Mouse (Mus musculus): ENCODE results near the gene Med8. TPM values are rescaled to one million over a fixed set of nuclear protein-coding genes. Genes with fewer than 3 reads are reported as not detected.

The Med8 gene
- 100 to 1,000 TPM in 1 of 2 experiments, 10 to 100 TPM in 1; 97.0 to 116 TPM for polyA plus RNA-seq (2017; shearing (Covaris generic))

DNA sequence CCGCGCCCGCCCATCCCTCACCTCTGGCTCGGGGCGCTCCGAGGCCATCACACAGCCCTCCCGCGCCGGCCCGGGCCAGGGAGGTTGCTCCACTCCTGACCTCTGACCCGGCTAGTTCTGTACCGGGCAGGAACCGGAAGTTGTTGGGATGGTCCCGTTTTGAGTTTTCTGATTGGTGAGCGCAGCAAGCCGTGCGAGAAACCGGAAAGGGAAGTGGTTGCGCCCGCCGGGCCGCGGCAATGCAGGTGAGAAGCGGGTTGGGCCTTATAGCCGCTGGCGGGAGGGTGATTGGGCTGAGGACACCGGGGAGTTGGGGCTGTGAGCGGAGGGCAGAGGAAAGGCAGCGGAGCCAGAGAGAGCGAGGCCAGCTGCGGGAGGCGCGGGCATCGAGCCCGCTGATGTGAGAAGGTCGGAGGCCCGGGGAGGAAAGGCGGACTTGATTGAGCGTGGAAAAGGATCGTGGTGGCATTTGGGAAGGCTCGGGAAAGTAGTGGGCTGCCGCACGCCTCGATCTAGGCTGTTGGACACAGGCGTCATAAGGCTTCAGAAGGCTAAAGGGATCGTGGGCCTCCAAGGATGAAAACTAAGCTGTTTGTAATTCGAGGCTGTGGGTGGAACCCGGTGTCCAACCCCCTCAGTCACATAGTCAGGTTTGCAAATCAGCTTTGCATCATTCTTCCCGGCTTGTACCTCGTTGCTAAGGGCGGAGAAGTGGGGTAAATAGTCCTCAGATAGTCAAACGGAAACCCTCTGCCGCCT is at the start of gene Med8, which contains the start of gene Szt2:
Gene Med8 (plus strand): TSS at position 196 of the 759 bp plus-strand sequence.
Gene Szt2 (minus strand): TSS at position 132 of the 759 bp plus-strand sequence.

DNA sequence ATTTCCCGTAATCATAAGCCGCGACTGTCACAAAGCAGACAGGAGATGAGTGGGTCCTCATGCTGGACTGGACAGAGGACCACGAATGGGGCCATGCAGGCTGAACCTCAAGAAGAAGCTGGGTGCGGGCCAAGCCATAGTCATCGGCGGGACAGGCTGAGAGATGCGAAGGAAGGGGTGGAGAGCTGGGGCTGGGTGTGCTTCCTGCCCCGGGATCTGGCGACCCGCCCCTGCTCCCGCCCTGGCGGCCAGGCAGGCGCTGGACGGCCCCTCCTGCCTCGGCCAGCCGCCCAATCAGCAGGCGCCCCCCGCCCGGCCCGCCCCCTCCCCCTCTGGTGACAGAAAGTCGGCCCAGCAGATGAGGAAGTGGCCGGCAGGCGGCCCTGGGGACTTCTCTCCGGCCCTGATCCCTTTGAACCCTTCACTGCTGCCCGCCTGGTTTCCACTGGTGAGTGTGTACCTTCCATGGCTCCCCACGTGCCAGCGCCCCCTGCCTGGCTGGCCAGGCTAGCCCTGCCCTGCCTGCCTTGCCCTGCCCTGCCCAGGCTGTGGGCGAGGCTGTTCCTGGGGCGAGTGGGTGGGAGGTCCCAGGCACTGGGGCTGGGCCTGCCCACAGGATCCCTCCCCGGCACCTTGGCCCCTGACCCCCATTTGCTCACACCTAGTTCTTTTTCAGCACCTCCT is 18.8 kb downstream of the Med8 start, which contains the start of gene Elovl1:
Gene Elovl1 (plus strand): TSS at position 326 of the 684 bp plus-strand sequence.

DNA sequence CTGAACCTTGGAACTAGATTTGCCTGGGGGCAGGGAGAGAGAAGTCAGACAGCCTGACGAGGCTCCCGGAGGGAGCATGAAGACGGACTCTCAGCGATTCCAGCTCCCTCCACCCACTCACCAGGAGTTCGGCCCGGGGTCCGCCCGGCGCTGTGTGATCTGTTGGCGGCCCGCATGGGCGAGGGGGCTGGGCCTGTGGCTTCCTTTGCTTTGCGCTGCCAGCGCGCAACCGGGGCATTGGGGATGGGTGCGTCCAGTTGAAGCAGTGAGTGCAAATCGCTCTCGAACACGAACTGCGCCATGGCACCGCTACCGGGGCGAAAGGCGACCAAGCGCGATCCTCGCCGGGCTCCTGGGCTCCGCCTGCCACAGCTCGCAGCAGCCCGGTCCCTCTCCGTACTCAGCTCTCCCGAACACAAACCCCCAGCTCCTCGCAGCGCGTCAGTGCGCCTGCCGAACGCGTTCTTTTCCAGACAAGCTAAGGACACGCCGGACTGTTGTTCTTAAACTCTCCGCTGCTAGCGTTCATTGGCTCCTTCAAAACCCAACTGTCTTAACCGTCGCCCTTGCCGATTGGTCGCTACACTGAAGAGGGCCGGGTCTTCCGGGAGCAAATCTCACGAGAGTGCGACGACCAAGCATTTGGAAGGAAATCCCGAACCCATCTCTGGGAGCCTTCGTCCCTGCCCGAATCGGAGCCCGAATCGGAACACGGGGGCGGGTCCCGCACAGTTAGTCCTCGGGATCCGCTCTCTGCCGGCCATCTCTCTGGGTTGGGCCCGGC is 27.9 kb downstream of the Med8 start, which contains the start of gene Cdc20:
Gene Cdc20 (minus strand): TSS at position 533 of the 784 bp plus-strand sequence.

DNA sequence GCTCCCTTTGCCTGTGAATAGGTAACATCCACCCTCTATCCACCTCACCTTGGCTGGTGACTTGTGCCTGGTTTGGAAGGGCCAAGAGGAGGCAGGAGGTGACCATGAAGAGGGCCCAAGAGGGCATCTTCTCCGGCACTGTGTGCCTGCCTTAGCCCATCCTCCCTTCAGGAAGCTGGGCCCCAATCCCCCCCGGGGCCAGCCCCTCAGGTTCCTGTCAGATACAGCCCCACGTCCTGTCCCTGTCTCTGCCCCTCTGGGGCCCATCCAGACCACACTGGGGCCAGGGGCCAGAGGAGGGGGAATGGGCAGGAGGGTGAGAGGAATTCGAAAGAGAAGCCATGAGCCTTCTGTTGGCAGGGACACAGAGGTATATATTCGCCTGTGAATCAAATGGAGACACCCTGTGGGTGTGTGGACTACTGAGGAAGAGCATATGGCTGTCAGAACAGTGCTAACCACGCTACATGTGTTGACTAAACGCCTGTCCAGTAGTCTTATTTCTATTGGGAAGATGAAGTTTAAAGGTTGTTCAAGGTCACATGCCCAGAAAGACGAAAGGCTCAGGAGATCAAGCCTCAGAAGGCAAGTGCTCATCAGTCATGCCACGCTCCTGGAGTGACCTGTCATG is 48.3 kb downstream of the Med8 start, which contains the start of gene Mpl:
Gene Mpl (minus strand): TSS at position 169 of the 631 bp plus-strand sequence.

Other genes starting within 250 kb of the Med8 start
- 10 to 100 TPM; 26.8 to 29.9 TPM for gene Kdm4a, start 229.3 kb upstream of the Med8 start, polyA plus RNA-seq (2017; shearing (Covaris generic))
- gene Ptprf, start 117.9 kb upstream of the Med8 start, polyA plus RNA-seq (2017; shearing (Covaris generic)) = 1 to 10 TPM in 1 of 2 experiments, under 1 TPM in 1; 0.57 to 2.4 TPM
- gene Szt2, start 64 bp upstream of the Med8 start, polyA plus RNA-seq (2017; shearing (Covaris generic)) = 10 to 100 TPM; 12.9 to 13.0 TPM
- gene Elovl1, start 18.8 kb downstream of the Med8 start, polyA plus RNA-seq (2017; shearing (Covaris generic)) = 100 to 1,000 TPM; 138 to 167 TPM
- 1 to 10 TPM; 7.9 to 8.7 TPM for gene Cdc20, start 28.0 kb downstream of the Med8 start, polyA plus RNA-seq (2017; shearing (Covaris generic))
- under 1 TPM; 0.14 to 0.40 TPM for gene Mpl, start 48.2 kb downstream of the Med8 start, polyA plus RNA-seq (2017; shearing (Covaris generic))
- gene Tie1, start 80.7 kb downstream of the Med8 start, polyA plus RNA-seq (2017; shearing (Covaris generic)) = under 1 TPM in 1 of 2 experiments, not detected in 1; 0.59 TPM
- gene 2610528J11Rik, start 117.7 kb downstream of the Med8 start, polyA plus RNA-seq (2017; shearing (Covaris generic)) = under 1 TPM in 1 of 2 experiments, not detected in 1; 0.17 TPM
- gene Tmem125, start 134.7 kb downstream of the Med8 start, polyA plus RNA-seq (2017; shearing (Covaris generic)) = under 1 TPM in 1 of 2 experiments, not detected in 1; 0.28 TPM
- under 1 TPM; 0.08 to 0.42 TPM for gene Cfap57, start 211.4 kb downstream of the Med8 start, polyA plus RNA-seq (2017; shearing (Covaris generic))
- 100 to 1,000 TPM; 149 to 167 TPM for gene Ebna1bp2, start 211.5 kb downstream of the Med8 start, polyA plus RNA-seq (2017; shearing (Covaris generic))
- not detected for gene Olfr62, start 249.6 kb downstream of the Med8 start, polyA plus RNA-seq (2017; shearing (Covaris generic))

Measured in inflammation-experienced regulatory T-cells (primary cell).